Mouse (Mus musculus) liver, adult 2 months (tissue): ENCODE data around the gene 1700008P02Rik. TPM values are rescaled to one million over a fixed set of nuclear protein-coding genes. Genes with fewer than 3 reads are reported as not detected.
"Not testable (repeated sequence)": the region's sequence is repeated elsewhere in the genome, so short reads cannot be mapped to it uniquely, and the experiment has no call there.

Source experiments
- DNase-seq: peaks from one replicate; pipeline ENCODE4 v3.0.0-alpha.2; 2011; ENCODE audit warnings: low read depth, low spot score; ENCODE audit errors: extremely low read depth
- H3K27ac ChIP-seq: fragments of 200-500 bp; replicated peaks from 2 replicates; pipeline ENCODE4 v1.5.1; 2012; ENCODE audit warnings: low read depth, mild to moderate bottlenecking, control low read depth, inconsistent platforms, low read length; ENCODE audit not compliant: insufficient read depth
- H3K27me3 ChIP-seq: fragments of 200-500 bp; 2 replicates; pipeline ENCODE4 v1.6.1; 2012; ENCODE audit warnings: mild to moderate bottlenecking, moderate library complexity, low read length, inconsistent platforms; ENCODE audit not compliant: control insufficient read depth, insufficient read depth
- H3K36me3 ChIP-seq: fragments of 200-500 bp; 2 replicates; pipeline ENCODE4 v1.6.1; 2012; ENCODE audit warnings: low read length, inconsistent platforms; ENCODE audit not compliant: control insufficient read depth, insufficient read depth
- H3K4me1 ChIP-seq: fragments of 200-500 bp; 2 replicates; pipeline ENCODE4 v1.6.1; 2011; ENCODE audit warnings: low read length; ENCODE audit not compliant: control insufficient read depth, insufficient read depth
- H3K4me3 ChIP-seq: fragments of 200-500 bp; 2 replicates; pipeline ENCODE4 v1.5.1; 2011; ENCODE audit warnings: low read depth, mild to moderate bottlenecking, control low read depth, low read length, moderate library complexity; ENCODE audit not compliant: insufficient read depth
- H3K79me2 ChIP-seq: fragments of 200-500 bp; 2 replicates; pipeline ENCODE4 v1.6.1; 2012; ENCODE audit warnings: inconsistent platforms, mild to moderate bottlenecking, low read length, moderate library complexity; ENCODE audit not compliant: control insufficient read depth, insufficient read depth
- H3K9ac ChIP-seq: fragments of 200-500 bp; 2 replicates; pipeline ENCODE4 v1.6.1; 2012; ENCODE audit warnings: low read depth, mild to moderate bottlenecking, control low read depth, inconsistent platforms, low read length
- CTCF ChIP-seq: fragments of 200-500 bp; IDR thresholded peaks from 2 replicates; pipeline ENCODE4 v1.5.1; 2011; ENCODE audit warnings: low read depth, low read length, control low read depth
- POLR2A ChIP-seq: fragments of 200-500 bp; IDR thresholded peaks from 2 replicates; pipeline ENCODE4 v1.6.1; 2011; ENCODE audit warnings: low read length, control low read depth; ENCODE audit not compliant: insufficient read depth; ENCODE audit errors: extremely low read depth
- WGBS: fragments of 180-500 bp; shearing (Covaris S2); methylation state at CpG from one replicate; pipeline ENCODE4 v1.1.7; 2018; 5-methylcytosine and 5-hydroxymethylcytosine counted together
- polyA plus RNA-seq: library from polyadenylated mRNA; depleted of rRNA; stranded (reverse); fragments of >200 nt; gene quantifications from 2 replicates; pipeline ENCODE4 v1.2.3, GENCODE M21; 2012; rRNA removed
- total RNA-seq: library from RNA; depleted of rRNA; stranded (reverse); fragments of >200 nt; gene quantifications from 2 replicates; pipeline ENCODE4 v1.2.3, GENCODE M21; 2014; rRNA removed

Gene 1700008P02Rik
- total RNA-seq (not detected in 2 replicates), polyA plus RNA-seq (not detected in 2 replicates)

- Histone ChIP-seq H3K27ac (no peak within 1 kb of the TSS), H3K9ac (no peak within 1 kb of the TSS), H3K4me1 (no peaks in the 10 kb centered on the region), H3K4me3 (no peak within 1 kb of the TSS), H3K79me2 (no peaks in the 10 kb centered on the region), H3K36me3 (no peaks in the 10 kb centered on the region), H3K27me3 (no peaks in the 10 kb centered on the region)
- no peak for DNase-seq
- no peak for TF ChIP-seq POLR2A
- no peak for TF ChIP-seq CTCF
- WGBS = 89% methylated on average over 7 of the region's 7 CpGs
Observed at GRCm38 (mm10) chr3:6620343-6620742, at the start of gene 1700008P02Rik. Gene 1700008P02Rik, minus strand, starts transcription at chr3:6620443.

- DNase-seq = no peak
- no peak overlapping the region for H3K4me3 ChIP-seq
- H3K4me1 ChIP-seq = no peaks in the 10 kb centered on the region
- 53% methylated on average over 2 of the region's 2 CpGs for WGBS
- no peaks in the 10 kb centered on the region for H3K79me2 ChIP-seq
- no peak overlapping the region for H3K27ac ChIP-seq
- TF ChIP-seq POLR2A (no peak), CTCF (no peak)
- H3K9ac ChIP-seq = no peak overlapping the region
- no peaks in the 10 kb centered on the region for H3K27me3 ChIP-seq
- H3K36me3 ChIP-seq = no peaks in the 10 kb centered on the region
Observed at GRCm38 (mm10) chr3:6649411-6649810, 29.2 kb upstream of the 1700008P02Rik start.

- H3K4me3 ChIP-seq, H3K4me1 ChIP-seq, H3K27me3 ChIP-seq, H3K36me3 ChIP-seq, H3K27ac ChIP-seq, H3K9ac ChIP-seq, DNase-seq, H3K79me2 ChIP-seq: not testable (repeated sequence)
Observed at GRCm38 (mm10) chr3:6638151-6638550, 17.9 kb upstream of the 1700008P02Rik start.

- no peak for TF ChIP-seq POLR2A
- TF ChIP-seq CTCF = no peak
- H3K4me3 ChIP-seq = no peak overlapping the region
- H3K27me3 ChIP-seq = no peaks in the 10 kb centered on the region
- no peaks in the 10 kb centered on the region for H3K36me3 ChIP-seq
- H3K4me1 ChIP-seq = no peaks in the 10 kb centered on the region
- H3K9ac ChIP-seq = no peak overlapping the region
- DNase-seq = no peak
- no peak overlapping the region for H3K27ac ChIP-seq
- H3K79me2 ChIP-seq = no peaks in the 10 kb centered on the region
Observed at GRCm38 (mm10) chr3:6634256-6634655, 14.0 kb upstream of the 1700008P02Rik start.

DNA sequence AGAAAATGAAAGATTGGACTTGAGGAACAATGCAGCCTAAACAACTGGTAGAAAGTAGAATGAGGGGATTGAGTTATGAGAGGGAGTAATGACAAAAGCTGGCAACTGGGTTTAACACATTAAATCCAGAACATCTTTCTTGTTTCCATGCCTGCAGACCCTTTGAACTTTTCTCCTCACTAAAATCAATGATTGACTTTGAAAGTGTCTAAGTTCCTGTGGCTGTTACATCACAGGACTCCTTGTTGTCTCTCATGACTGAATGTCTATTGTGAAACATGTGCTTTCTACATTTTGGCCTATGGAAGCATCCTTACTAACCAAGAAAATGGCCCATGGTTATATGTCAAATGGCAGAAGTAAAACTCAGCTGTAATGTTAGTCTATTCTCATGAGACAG, 2.4 kb downstream of the 1700008P02Rik start:
- Histone ChIP-seq H3K4me1 (no peaks in the 10 kb centered on the region), H3K4me3 (no peak overlapping the region), H3K9ac (no peak overlapping the region), H3K27me3 (no peaks in the 10 kb centered on the region), H3K36me3 (no peaks in the 10 kb centered on the region), H3K27ac (no peak overlapping the region), H3K79me2 (no peaks in the 10 kb centered on the region)
- TF ChIP-seq POLR2A (no peak), CTCF (no peak)
- DNase-seq = no peak
